Mouse (Mus musculus) hindbrain, embryonic 11.5 days (tissue): ENCODE measurements around the gene Stap2. TPM values are rescaled to one million over a fixed set of nuclear protein-coding genes. Genes with fewer than 3 reads are reported as not detected.

ENCODE experiments used
- ATAC-seq: fragments of 200-750 bp; cut with Nextera tagmentation; 2 replicates; pipeline ENCODE4 v1.8.0; 2017; ENCODE audit warnings: mild to moderate bottlenecking, moderate TSS enrichment, moderate library complexity; ENCODE audit not compliant: low FRiP score
- DNase-seq: peaks from one replicate; pipeline ENCODE4 v3.0.0-alpha.2; 2015; ENCODE audit warnings: low spot score
- H3K27ac ChIP-seq: fragments of 300-500 bp; sonication (generic); 2 replicates; pipeline ENCODE4 v1.5.1; 2014; ENCODE audit warnings: mild to moderate bottlenecking, low read depth, low read length
- H3K27me3 ChIP-seq: fragments of 300-500 bp; sonication (generic); 2 replicates; pipeline ENCODE4 v1.6.1; 2014; ENCODE audit warnings: mild to moderate bottlenecking, low read length, moderate library complexity, mixed read lengths; ENCODE audit not compliant: control insufficient read depth, insufficient read depth
- H3K36me3 ChIP-seq: fragments of 300-500 bp; sonication (generic); 2 replicates; pipeline ENCODE4 v1.6.1; 2014; ENCODE audit warnings: mild to moderate bottlenecking, low read length, moderate library complexity, mixed read lengths; ENCODE audit not compliant: control insufficient read depth, insufficient read depth
- H3K4me1 ChIP-seq: fragments of 300-500 bp; sonication (generic); replicated peaks from 2 replicates; pipeline ENCODE4 v1.6.1; 2014; ENCODE audit warnings: low read length, mixed read lengths; ENCODE audit not compliant: control insufficient read depth, insufficient read depth
- H3K4me2 ChIP-seq: fragments of 300-500 bp; sonication (generic); replicated peaks from 2 replicates; pipeline ENCODE4 v1.6.1; 2014; ENCODE audit warnings: mild to moderate bottlenecking, low read depth, low read length
- H3K4me3 ChIP-seq: fragments of 300-500 bp; sonication (generic); 2 replicates; pipeline ENCODE4 v1.5.1; 2014; ENCODE audit warnings: low read depth, low read length
- H3K9ac ChIP-seq: fragments of 300-500 bp; sonication (generic); 2 replicates; pipeline ENCODE4 v1.6.1; 2014; ENCODE audit warnings: low read depth, low read length
- H3K9me3 ChIP-seq: fragments of 300-500 bp; sonication (generic); 2 replicates; pipeline ENCODE4 v1.6.1; 2016; ENCODE audit warnings: low read length; ENCODE audit not compliant: control insufficient read depth
- WGBS: fragments of 180-500 bp; shearing (Covaris S2); extraction: QIAGEN DNeasy Blood & Tissue Kit; methylation state at CpG from one replicate; pipeline ENCODE4 v1.1.7; 2014; 5-methylcytosine and 5-hydroxymethylcytosine counted together
- polyA plus RNA-seq: library from polyadenylated mRNA; unstranded; fragments of >200 nt; fragmentation: Nextera tagmentation; extraction: Ambion mirVana; gene quantifications from 2 replicates; pipeline ENCODE4 v1.2.1, GENCODE M21; 2014

Gene Stap2
- polyA plus RNA-seq, 1 experiment from 2014 or later, result 6.3 TPM

DNA sequence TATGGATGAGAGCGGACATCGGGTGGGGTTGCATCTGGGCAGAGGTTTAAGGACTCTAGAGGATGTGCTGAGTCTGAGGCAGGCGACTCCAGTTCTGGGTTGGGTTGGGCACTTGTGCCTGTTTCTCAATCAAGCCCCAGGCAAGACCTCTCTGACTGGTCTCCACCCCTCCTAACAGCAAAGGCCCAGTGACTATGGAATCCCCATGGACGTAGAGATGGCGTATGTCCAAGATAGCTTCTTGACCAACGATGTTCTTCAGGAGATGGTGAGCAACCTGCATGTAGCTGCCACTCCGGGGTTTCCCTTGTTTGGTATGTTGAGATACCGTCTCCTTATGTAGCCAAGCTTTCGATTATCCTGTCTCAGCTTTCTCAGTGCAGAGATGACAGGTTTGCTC, 9.9 kb upstream of the Stap2 start:
- Histone ChIP-seq H3K4me1 (peaks cover 2% of the 10 kb centered on the region; the same call in 1 of the 2 replicates), H3K27ac (no peak overlapping the region), H3K36me3 (peaks cover 21% of the 10 kb centered on the region), H3K9me3 (no peaks in the 10 kb centered on the region), H3K4me2 (no peak overlapping the region), H3K4me3 (no peak overlapping the region), H3K27me3 (no peaks in the 10 kb centered on the region), H3K9ac (no peak overlapping the region)
- DNase-seq, result no peak
- WGBS, result 96% methylated on average over 9 of the region's 9 CpGs
- no peak for ATAC-seq

- DNase-seq (no peak), ATAC-seq (no peak)
- 0 out of 2 replicates have a peak, but pooled peaks cover 5% of the 10 kb centered on the region for H3K36me3 ChIP-seq
- WGBS, result 89% methylated on average over 7 of the region's 7 CpGs
- no peaks in the 10 kb centered on the region for H3K27me3 ChIP-seq
- no peak overlapping the region for H3K27ac ChIP-seq
- peaks cover 8% of the 10 kb centered on the region; the same call in 1 of the 2 replicates for H3K4me1 ChIP-seq
- H3K9ac ChIP-seq, result no peak overlapping the region
- no peaks in the 10 kb centered on the region for H3K9me3 ChIP-seq
- no peak overlapping the region for H3K4me2 ChIP-seq
- H3K4me3 ChIP-seq, result no peak overlapping the region
Observed at GRCm38 (mm10) chr17:56011441-56011840, 6.1 kb upstream of the Stap2 start.

- Histone ChIP-seq H3K4me2 (peak overlapping the region; percentile 94), H3K27ac (no peak overlapping the region), H3K9me3 (no peaks in the 10 kb centered on the region), H3K4me3 (peak overlapping the region; percentile 77), H3K27me3 (no peaks in the 10 kb centered on the region), H3K4me1 (peaks cover 8% of the 10 kb centered on the region; the same call in 1 of the 2 replicates), H3K9ac (no peak overlapping the region; the same call in 1 of the 2 replicates), H3K36me3 (0 out of 2 replicates have a peak, but pooled peaks cover under 1% of the 10 kb centered on the region)
- WGBS, result 9% methylated on average over 9 of the region's 9 CpGs
- ATAC-seq, result no peak
- DNase-seq, result peak; percentile 90
Observed at GRCm38 (mm10) chr17:56010681-56011080, 5.3 kb upstream of the Stap2 start.

DNA sequence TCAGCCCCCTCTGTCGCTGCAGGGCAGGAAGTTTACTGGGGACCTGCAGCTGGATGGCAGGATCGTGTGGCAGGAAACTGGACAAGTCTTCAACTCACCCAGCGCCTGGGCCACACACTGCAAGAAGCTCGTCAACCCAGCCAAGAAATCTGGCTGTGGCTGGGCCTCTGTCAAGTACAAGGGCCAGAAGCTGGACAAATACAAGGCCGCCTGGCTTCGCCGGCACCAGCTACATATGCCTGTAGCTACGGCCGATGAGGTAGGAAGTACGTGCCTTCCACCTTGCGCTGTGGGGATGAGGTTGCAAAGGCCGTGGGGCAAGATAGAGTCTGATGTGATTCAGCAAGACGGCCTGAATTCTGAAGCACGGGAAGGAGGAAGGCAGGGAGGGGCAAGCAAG, 4.9 kb upstream of the Stap2 start:
- no peak for ATAC-seq
- WGBS, result 66% methylated on average over 14 of the region's 14 CpGs

DNA sequence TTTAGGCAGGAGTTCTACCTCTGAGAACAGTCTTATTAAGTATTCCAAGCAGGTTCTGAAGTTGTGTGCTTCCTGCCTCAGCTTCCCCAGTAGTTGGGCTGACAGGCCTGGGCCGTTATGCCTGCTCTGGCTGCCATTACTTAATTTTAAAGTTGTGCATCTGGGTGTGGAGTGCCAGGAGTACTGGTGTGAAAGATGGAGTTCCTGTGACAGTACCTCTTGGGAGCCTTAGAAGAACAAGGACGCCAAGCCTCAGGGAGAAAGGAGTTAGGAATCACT, 4.5 kb upstream of the Stap2 start:
- H3K27me3 ChIP-seq, result no peaks in the 10 kb centered on the region
- peaks cover 8% of the 10 kb centered on the region; the same call in 1 of the 2 replicates for H3K4me1 ChIP-seq
- DNase-seq (no peak), ATAC-seq (no peak)
- no peaks in the 10 kb centered on the region for H3K36me3 ChIP-seq
- H3K9me3 ChIP-seq, result no peaks in the 10 kb centered on the region
- H3K27ac ChIP-seq, result peak overlapping the region; percentile 97; the same call in 1 of the 2 replicates
- H3K4me3 ChIP-seq, result peak overlapping the region; percentile 77
- H3K9ac ChIP-seq, result peak overlapping the region; percentile 87
- H3K4me2 ChIP-seq, result peak overlapping the region; percentile 94
- WGBS, result 47% methylated on average over 2 of the region's 2 CpGs

More for the DNA sequence above, 4.9 kb upstream of the Stap2 start:
- H3K36me3 ChIP-seq, result no peaks in the 10 kb centered on the region
- peak overlapping the region; percentile 87 for H3K9ac ChIP-seq
- H3K4me3 ChIP-seq, result peak overlapping the region; percentile 77
- DNase-seq, result no peak
- H3K4me1 ChIP-seq, result peaks cover 8% of the 10 kb centered on the region; the same call in 1 of the 2 replicates
- H3K27ac ChIP-seq, result no peak overlapping the region
- peak overlapping the region; percentile 94 for H3K4me2 ChIP-seq
- H3K9me3 ChIP-seq, result no peaks in the 10 kb centered on the region
- no peaks in the 10 kb centered on the region for H3K27me3 ChIP-seq

- DNase-seq (peak; percentile 88), ATAC-seq (peak; percentile 91)
- peak overlapping the region; percentile 87 for H3K9ac ChIP-seq
- peak overlapping the region; percentile 77 for H3K4me3 ChIP-seq
- H3K27ac ChIP-seq, result peak overlapping the region; percentile 97
- H3K27me3 ChIP-seq, result no peaks in the 10 kb centered on the region
- no peaks in the 10 kb centered on the region for H3K9me3 ChIP-seq
- H3K4me2 ChIP-seq, result peak overlapping the region; percentile 94
- no peaks in the 10 kb centered on the region for H3K36me3 ChIP-seq
- WGBS, result 2% methylated on average over 58 of the region's 62 CpGs
- H3K4me1 ChIP-seq, result peaks cover 8% of the 10 kb centered on the region; the same call in 1 of the 2 replicates
Observed at GRCm38 (mm10) chr17:56009088-56009961, 3.9 kb upstream of the Stap2 start.

DNA sequence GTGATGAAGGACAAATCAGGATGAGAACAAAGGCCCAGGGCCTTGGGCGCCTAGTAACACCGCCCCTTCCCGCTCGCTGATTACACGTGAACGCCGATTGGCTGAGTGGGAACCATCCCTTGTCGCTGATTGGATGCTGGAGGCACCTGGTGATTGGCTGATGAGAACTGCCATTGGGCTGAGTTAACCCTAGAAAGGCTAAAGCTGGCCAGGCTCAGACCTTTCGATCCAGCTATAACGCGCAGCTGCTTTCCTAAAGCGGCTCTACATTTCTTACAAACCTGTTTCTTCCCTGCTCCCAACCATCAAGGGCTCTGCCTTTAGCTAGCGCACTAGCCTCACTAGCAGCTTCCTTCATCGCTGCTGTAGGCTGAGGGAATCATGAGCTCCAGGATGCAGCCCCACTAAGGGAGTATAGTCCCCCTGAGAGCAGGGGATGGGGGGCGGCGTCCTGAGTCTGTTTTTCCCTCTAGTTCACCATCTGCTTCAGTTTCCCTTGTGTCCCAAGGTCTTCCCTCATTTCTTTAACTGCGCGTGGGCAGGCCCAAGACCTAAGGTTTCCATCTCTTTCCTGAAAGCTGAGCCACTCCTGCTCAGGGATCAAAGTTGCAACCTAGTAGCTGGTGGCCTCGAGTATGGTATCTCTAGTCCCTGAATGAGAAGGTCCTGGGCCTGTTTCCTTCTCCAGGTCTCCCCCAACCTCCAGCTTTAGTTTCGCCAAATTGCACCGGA, 3.1 kb upstream of the Stap2 start:
- Histone ChIP-seq H3K36me3 (no peaks in the 10 kb centered on the region), H3K4me3 (peak overlapping the region; percentile 77), H3K4me1 (peaks cover 8% of the 10 kb centered on the region; the same call in 1 of the 2 replicates), H3K9me3 (no peaks in the 10 kb centered on the region), H3K9ac (peak overlapping the region; percentile 71), H3K27me3 (no peaks in the 10 kb centered on the region), H3K4me2 (peak overlapping the region; percentile 94), H3K27ac (peak overlapping the region; percentile 97)
- ATAC-seq, result peak; percentile 94
- DNase-seq, result peak; percentile 95
- whole genome bisulfite sequencing, result 0% methylated on average over 21 of the region's 21 CpGs

GRCm38 (mm10) chr17:56007444-56008355, 2.3 kb upstream of the Stap2 start:
- Histone ChIP-seq H3K27me3 (no peaks in the 10 kb centered on the region), H3K9me3 (no peaks in the 10 kb centered on the region), H3K4me2 (peak overlapping the region; percentile 94), H3K4me1 (peaks cover 8% of the 10 kb centered on the region; the same call in 1 of the 2 replicates), H3K9ac (peak overlapping the region; percentile 3; the same call in 1 of the 2 replicates), H3K27ac (peak overlapping the region; percentile 97), H3K4me3 (peak overlapping the region; percentile 77), H3K36me3 (no peaks in the 10 kb centered on the region)
- peak; percentile 23; the same call in 1 of the 2 replicates for ATAC-seq
- DNase-seq, result peak; percentile 53
- 35% methylated on average over 13 of the region's 14 CpGs for WGBS
